Mouse (Mus musculus) urinary bladder, postnatal 25 days (tissue): ENCODE data around the gene Eapp.
"Not testable (repeated sequence)": the region's sequence is repeated elsewhere in the genome, so short reads cannot be mapped to it uniquely, and the experiment has no call there.

Experiments
- DNase-seq: peaks from one replicate; pipeline ENCODE4 v3.0.0; 2022; ENCODE audit warnings: low spot score

Gene Eapp

GRCm38 (mm10) chr12:54695511-54696241, at the start of gene Eapp:
Gene Eapp, minus strand, starts transcription at chr12:54695897.
- DNase-seq = peak; percentile 92

GRCm38 (mm10) chr12:54738661-54739243, 43.1 kb upstream of the Eapp start:
- DNase-seq = not testable (repeated sequence)

- DNase-seq = not testable (repeated sequence)
Measured at GRCm38 (mm10) chr12:54737891-54738660, 42.4 kb upstream of the Eapp start.

- peak; percentile 23 for DNase-seq
Measured at GRCm38 (mm10) chr12:54734307-54735131, 38.8 kb upstream of the Eapp start.

GRCm38 (mm10) chr12:54729140-54730059, 33.7 kb upstream of the Eapp start:
- DNase-seq = not testable (repeated sequence)

- not testable (repeated sequence) for DNase-seq
Measured at GRCm38 (mm10) chr12:54718871-54719786, 23.4 kb upstream of the Eapp start.

- not testable (repeated sequence) for DNase-seq
Measured at GRCm38 (mm10) chr12:54717516-54717915, 21.8 kb upstream of the Eapp start.

- DNase-seq = peak; percentile 21
Measured at GRCm38 (mm10) chr12:54713822-54714626, 18.3 kb upstream of the Eapp start.

GRCm38 (mm10) chr12:54710494-54710879, 14.8 kb upstream of the Eapp start:
- DNase-seq = peak; percentile 66

GRCm38 (mm10) chr12:54709691-54710493, 14.2 kb upstream of the Eapp start:
- not testable (repeated sequence) for DNase-seq

GRCm38 (mm10) chr12:54699394-54699793, 3.7 kb upstream of the Eapp start:
- DNase-seq = no peak

- DNase-seq = peak; percentile 3
Measured at GRCm38 (mm10) chr12:54697791-54698250, 2.1 kb upstream of the Eapp start.

GRCm38 (mm10) chr12:54697003-54697597, 1.4 kb upstream of the Eapp start:
- peak; percentile 18 for DNase-seq

- DNase-seq = peak; percentile 87
Measured at GRCm38 (mm10) chr12:54696242-54697002, 725 bp upstream of the Eapp start.

GRCm38 (mm10) chr12:54694847-54695510, 718 bp downstream of the Eapp start:
- no peak for DNase-seq

GRCm38 (mm10) chr12:54689082-54689481, 6.6 kb downstream of the Eapp start:
- no peak for DNase-seq
